Mouse (Mus musculus) embryonic facial prominence, embryonic 14.5 days (tissue): Measurements from ENCODE around the gene Scfd2. TPM values are rescaled to one million over a fixed set of nuclear protein-coding genes. Genes with fewer than 3 reads are reported as not detected.

Experiments used
- ATAC-seq: fragments of 200-750 bp; cut with Nextera tagmentation; 2 replicates; pipeline ENCODE4 v1.8.0; 2017; ENCODE audit warnings: low read depth, moderate number of reproducible peaks, moderate TSS enrichment
- DNase-seq: peaks from one replicate; pipeline ENCODE4 v3.0.0-alpha.2; 2015; ENCODE audit warnings: low spot score
- H3K27ac ChIP-seq: fragments of 300-500 bp; sonication (generic); replicated peaks from 2 replicates; pipeline ENCODE4 v1.5.1; 2014; ENCODE audit warnings: low read depth, mild to moderate bottlenecking, low read length, moderate library complexity
- H3K27me3 ChIP-seq: fragments of 300-500 bp; sonication (generic); replicated peaks from 2 replicates; pipeline ENCODE4 v1.6.1; 2014; ENCODE audit warnings: low read length; ENCODE audit not compliant: control insufficient read depth, insufficient read depth
- H3K36me3 ChIP-seq: fragments of 300-500 bp; sonication (generic); 2 replicates; pipeline ENCODE4 v1.6.1; 2014; ENCODE audit warnings: low read length, mixed read lengths; ENCODE audit not compliant: control insufficient read depth, insufficient read depth
- H3K4me1 ChIP-seq: fragments of 300-500 bp; sonication (generic); 2 replicates; pipeline ENCODE4 v1.6.1; 2014; ENCODE audit warnings: antibody characterized with exemption, low read length; ENCODE audit not compliant: control insufficient read depth, insufficient read depth
- H3K4me2 ChIP-seq: fragments of 300-500 bp; sonication (generic); 2 replicates; pipeline ENCODE4 v1.6.1; 2014; ENCODE audit warnings: low read depth, mild to moderate bottlenecking, low read length, moderate library complexity, mixed read lengths
- H3K4me3 ChIP-seq: fragments of 300-500 bp; sonication (generic); 2 replicates; pipeline ENCODE4 v1.5.1; 2014; ENCODE audit warnings: low read depth, mild to moderate bottlenecking, low read length
- H3K9ac ChIP-seq: fragments of 300-500 bp; sonication (generic); 2 replicates; pipeline ENCODE4 v1.6.1; 2014; ENCODE audit warnings: low read depth, mild to moderate bottlenecking, low read length, moderate library complexity, mixed read lengths
- H3K9me3 ChIP-seq: fragments of 300-500 bp; sonication (generic); 2 replicates; pipeline ENCODE4 v1.6.1; 2016; ENCODE audit warnings: low read length; ENCODE audit not compliant: control insufficient read depth
- WGBS: fragments of 180-500 bp; shearing (Covaris S2); extraction: QIAGEN DNeasy Blood & Tissue Kit; methylation state at CpG from one replicate; pipeline ENCODE4 v1.1.7; 2014; 5-methylcytosine and 5-hydroxymethylcytosine counted together
- polyA plus RNA-seq: library from polyadenylated mRNA; unstranded; fragments of >200 nt; fragmentation: Nextera tagmentation; extraction: Ambion mirVana; gene quantifications from 2 replicates; pipeline ENCODE4 v1.2.1, GENCODE M21; 2014

The Scfd2 gene
- polyA plus RNA-seq, 1 experiment from 2014 or later = 21.3 TPM

DNA sequence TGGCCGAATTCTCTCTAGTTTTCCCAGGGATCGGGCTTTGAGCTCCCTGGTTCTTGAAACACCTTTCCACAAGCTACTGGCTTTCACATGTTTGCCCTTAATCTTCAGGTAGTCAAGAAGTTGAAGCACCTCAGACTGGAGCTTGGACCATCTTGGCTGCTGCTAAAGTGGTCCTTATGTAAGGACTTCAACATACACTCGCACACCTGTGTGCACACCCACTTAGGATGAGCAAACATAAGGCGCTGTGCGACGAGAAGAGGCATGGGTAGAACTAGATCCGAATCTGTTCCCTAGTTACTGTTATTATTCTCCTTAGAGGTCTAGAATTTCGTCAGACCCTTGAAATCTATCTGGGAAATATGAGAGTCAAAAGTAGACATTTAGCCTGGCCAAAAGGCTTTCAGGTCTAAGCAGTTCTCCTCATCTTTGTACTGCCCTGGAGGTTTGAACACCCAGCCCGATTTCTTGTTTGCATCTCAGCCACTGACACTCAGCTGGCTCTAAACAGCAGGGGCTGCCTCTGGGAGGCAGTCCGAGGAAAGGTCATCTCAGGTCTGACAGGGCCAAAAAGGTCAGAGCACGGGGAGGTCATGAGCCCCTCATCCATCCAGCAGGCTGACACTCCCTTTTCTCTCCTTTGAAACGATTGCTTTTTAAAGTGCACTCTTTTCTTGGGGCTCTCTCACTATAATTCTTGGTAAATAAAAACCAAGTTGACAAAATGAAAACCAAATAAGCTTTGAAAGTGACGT is 290.5 kb downstream of the Scfd2 start:
- no peak overlapping the region for H3K4me2 ChIP-seq
- peaks cover 4% of the 10 kb centered on the region; the same call in 1 of the 2 replicates for H3K4me1 ChIP-seq
- no peaks in the 10 kb centered on the region for H3K27me3 ChIP-seq
- ATAC-seq (no peak), DNase-seq (no peak)
- no peaks in the 10 kb centered on the region for H3K9me3 ChIP-seq
- H3K4me3 ChIP-seq = no peak overlapping the region
- H3K27ac ChIP-seq = no peak overlapping the region
- 48% methylated on average over 13 of the region's 13 CpGs for WGBS
- H3K36me3 ChIP-seq = no peaks in the 10 kb centered on the region
- no peak overlapping the region for H3K9ac ChIP-seq

DNA sequence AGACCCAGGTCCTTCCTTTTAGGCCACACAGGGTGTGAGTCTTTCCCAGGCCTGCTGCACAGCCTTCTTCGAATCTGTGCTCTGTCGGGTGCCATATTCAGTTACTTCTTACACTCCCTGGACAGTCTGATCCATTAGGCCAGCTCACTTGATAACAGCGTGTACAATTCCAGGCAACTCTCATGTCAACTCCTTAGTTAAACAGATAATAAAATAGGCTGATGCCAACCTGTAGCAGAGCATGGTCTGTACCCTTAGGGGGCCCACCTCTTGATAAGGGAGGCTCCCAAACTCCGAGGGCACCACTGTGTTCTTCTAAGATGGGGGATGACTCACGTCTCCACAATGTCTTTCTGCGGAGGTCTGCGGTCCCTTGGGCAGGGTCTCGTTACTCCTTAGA is 291.3 kb downstream of the Scfd2 start:
- no peak overlapping the region for H3K9ac ChIP-seq
- H3K4me1 ChIP-seq = peaks cover 4% of the 10 kb centered on the region; the same call in 1 of the 2 replicates
- no peaks in the 10 kb centered on the region for H3K27me3 ChIP-seq
- H3K36me3 ChIP-seq = no peaks in the 10 kb centered on the region
- H3K4me3 ChIP-seq = no peak overlapping the region
- H3K4me2 ChIP-seq = no peak overlapping the region
- ATAC-seq = no peak
- H3K9me3 ChIP-seq = no peaks in the 10 kb centered on the region
- WGBS = 63% methylated on average over 8 of the region's 8 CpGs
- no peak overlapping the region for H3K27ac ChIP-seq
- no peak for DNase-seq

- H3K4me1 ChIP-seq = peaks cover 4% of the 10 kb centered on the region; the same call in 1 of the 2 replicates
- H3K9ac ChIP-seq = no peak overlapping the region
- no peaks in the 10 kb centered on the region for H3K27me3 ChIP-seq
- H3K4me3 ChIP-seq = no peak overlapping the region
- H3K4me2 ChIP-seq = no peak overlapping the region
- ATAC-seq (no peak), DNase-seq (no peak)
- H3K36me3 ChIP-seq = no peaks in the 10 kb centered on the region
- no peak overlapping the region for H3K27ac ChIP-seq
- no peaks in the 10 kb centered on the region for H3K9me3 ChIP-seq
- 75% methylated on average over 1 of the region's 1 CpGs for WGBS
Observed at GRCm38 (mm10) chr5:74239369-74239768, 292.2 kb downstream of the Scfd2 start.

DNA sequence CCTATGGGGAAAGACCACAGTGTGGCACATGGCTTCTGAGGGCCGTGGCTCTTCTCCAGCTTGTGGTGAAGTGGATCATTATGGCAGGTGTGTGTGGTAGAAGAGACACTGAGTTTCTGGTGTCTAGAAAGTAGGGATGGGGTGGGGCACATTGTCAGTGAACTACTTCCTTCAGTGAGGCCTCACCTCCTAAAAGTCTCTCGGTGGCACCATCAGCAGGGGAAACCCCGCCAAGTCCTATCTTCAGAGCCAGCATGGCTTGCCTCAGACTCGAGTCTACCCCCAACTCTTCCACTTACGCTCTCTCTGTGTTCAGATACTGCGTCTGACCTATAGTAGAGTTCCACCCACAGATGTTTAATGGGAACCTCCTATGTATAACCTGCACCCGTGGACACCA is 297.8 kb downstream of the Scfd2 start:
- H3K9me3 ChIP-seq = no peaks in the 10 kb centered on the region
- H3K4me1 ChIP-seq = no peaks in the 10 kb centered on the region
- no peak overlapping the region for H3K4me2 ChIP-seq
- H3K36me3 ChIP-seq = no peaks in the 10 kb centered on the region
- 88% methylated on average over 7 of the region's 7 CpGs for WGBS
- DNase-seq (no peak), ATAC-seq (no peak)
- H3K4me3 ChIP-seq = no peak overlapping the region
- H3K27me3 ChIP-seq = no peaks in the 10 kb centered on the region
- H3K9ac ChIP-seq = no peak overlapping the region
- H3K27ac ChIP-seq = no peak overlapping the region

GRCm38 (mm10) chr5:74230525-74230924 is 301.0 kb downstream of the Scfd2 start:
- Histone ChIP-seq H3K9ac (no peak overlapping the region), H3K36me3 (no peaks in the 10 kb centered on the region), H3K4me2 (no peak overlapping the region), H3K9me3 (no peaks in the 10 kb centered on the region), H3K4me3 (no peak overlapping the region), H3K4me1 (no peaks in the 10 kb centered on the region), H3K27ac (no peak overlapping the region), H3K27me3 (no peaks in the 10 kb centered on the region)
- WGBS = 77% methylated on average over 2 of the region's 2 CpGs
- no peak for ATAC-seq
- no peak for DNase-seq

GRCm38 (mm10) chr5:74229775-74230413 is 301.7 kb downstream of the Scfd2 start:
- Histone ChIP-seq H3K27me3 (no peaks in the 10 kb centered on the region), H3K36me3 (no peaks in the 10 kb centered on the region), H3K4me1 (no peaks in the 10 kb centered on the region), H3K27ac (no peak overlapping the region), H3K9ac (no peak overlapping the region), H3K4me2 (no peak overlapping the region), H3K4me3 (no peak overlapping the region), H3K9me3 (no peaks in the 10 kb centered on the region)
- 61% methylated on average over 11 of the region's 11 CpGs for WGBS
- no peak for DNase-seq
- ATAC-seq = no peak

GRCm38 (mm10) chr5:74228938-74229337 is 302.6 kb downstream of the Scfd2 start:
- Histone ChIP-seq H3K27ac (no peak overlapping the region), H3K36me3 (no peaks in the 10 kb centered on the region), H3K27me3 (no peaks in the 10 kb centered on the region), H3K4me3 (no peak overlapping the region), H3K9me3 (no peaks in the 10 kb centered on the region), H3K9ac (no peak overlapping the region), H3K4me2 (no peak overlapping the region), H3K4me1 (no peaks in the 10 kb centered on the region)
- ATAC-seq (no peak), DNase-seq (no peak)
- 61% methylated on average over 1 of the region's 1 CpGs for whole genome bisulfite sequencing

DNA sequence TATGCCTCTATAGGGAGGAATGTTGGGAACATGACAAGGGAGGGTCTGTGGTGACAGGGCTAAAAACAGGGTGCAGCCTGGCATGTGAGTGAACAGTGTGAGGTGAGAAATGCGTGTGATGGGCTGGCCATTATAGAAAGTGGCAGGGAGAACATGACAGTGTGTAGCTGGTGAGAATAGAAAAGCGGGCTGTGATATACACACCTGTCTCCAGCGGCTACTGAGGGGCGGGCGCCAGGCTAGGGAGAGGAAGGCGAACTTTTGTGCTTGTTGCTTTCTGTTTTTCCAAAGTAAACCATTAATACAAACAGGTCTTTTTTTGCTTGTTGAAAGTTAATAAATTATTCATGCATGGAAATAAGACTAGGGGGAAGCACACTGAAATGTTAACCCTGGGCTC is 304.2 kb downstream of the Scfd2 start:
- H3K36me3 ChIP-seq = no peaks in the 10 kb centered on the region
- WGBS = 91% methylated on average over 6 of the region's 6 CpGs
- no peak overlapping the region for H3K4me3 ChIP-seq
- no peak for ATAC-seq
- no peaks in the 10 kb centered on the region for H3K4me1 ChIP-seq
- H3K9me3 ChIP-seq = no peaks in the 10 kb centered on the region
- H3K27ac ChIP-seq = no peak overlapping the region
- no peaks in the 10 kb centered on the region for H3K27me3 ChIP-seq
- no peak overlapping the region for H3K9ac ChIP-seq
- no peak overlapping the region for H3K4me2 ChIP-seq
- DNase-seq = no peak

- no peak for ATAC-seq
- no peak overlapping the region for H3K9ac ChIP-seq
- H3K4me1 ChIP-seq = no peaks in the 10 kb centered on the region
- H3K27me3 ChIP-seq = no peaks in the 10 kb centered on the region
- H3K9me3 ChIP-seq = no peaks in the 10 kb centered on the region
- 87% methylated on average over 5 of the region's 5 CpGs for WGBS
- H3K27ac ChIP-seq = no peak overlapping the region
- H3K4me2 ChIP-seq = no peak overlapping the region
- H3K36me3 ChIP-seq = no peaks in the 10 kb centered on the region
- H3K4me3 ChIP-seq = no peak overlapping the region
- DNase-seq = no peak
Observed at GRCm38 (mm10) chr5:74226183-74226582, 305.4 kb downstream of the Scfd2 start.
